Mouse (Mus musculus): ENCODE results near the gene Olfr1082.
"Not testable (repeated sequence)": the region's sequence is repeated elsewhere in the genome, so short reads cannot be mapped to it uniquely, and the experiment has no call there.

Gene Olfr1082

GRCm38 (mm10) chr2:86598866-86599265 is at the start of gene Olfr1082:
TSS of gene Olfr1082 (minus strand) at chr2:86598966.
- not testable (repeated sequence) for DNase-seq (ENCODE audit: low read depth)

GRCm38 (mm10) chr2:86639625-86640024 is 40.9 kb upstream of the Olfr1082 start, which contains the start of gene Olfr1084:
TSS of gene Olfr1084 (minus strand) at chr2:86639725.
- DNase-seq (ENCODE audit: low read depth) = not testable (repeated sequence)

DNA sequence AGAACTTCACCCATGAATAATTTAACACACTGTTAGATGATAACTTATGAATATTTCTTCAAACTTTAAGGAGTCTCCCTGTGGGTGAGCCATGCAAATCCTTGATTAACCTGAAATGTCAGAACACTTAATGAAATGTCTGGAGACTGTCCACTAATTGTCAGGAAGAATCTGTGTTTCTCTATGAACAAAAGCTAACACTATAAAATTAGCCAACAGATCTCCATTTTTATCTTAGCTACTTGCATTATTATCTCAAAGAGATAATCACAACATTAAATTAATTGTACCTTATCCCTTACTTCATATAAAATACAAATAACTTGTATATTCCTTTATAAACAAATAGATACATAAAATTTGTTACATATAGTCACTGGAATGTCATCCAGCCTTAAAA is 40.6 kb downstream of the Olfr1082 start, which contains the start of gene Olfr1080:
Gene Olfr1080 (minus strand): TSS at position 101 of the 400 bp plus-strand sequence.
- not testable (repeated sequence) for DNase-seq (ENCODE audit: low read depth)

Data from 416B (cell line).